Mouse (Mus musculus) liver, embryonic 14.5 days (tissue): ENCODE measurements around the gene Olfr446. TPM values are rescaled to one million over a fixed set of nuclear protein-coding genes. Genes with fewer than 3 reads are reported as not detected.

Experiments used
- ATAC-seq: fragments of 200-750 bp; cut with Nextera tagmentation; 2 replicates; pipeline ENCODE4 v1.8.0; 2017; ENCODE audit warnings: moderate number of reproducible peaks, mild to moderate bottlenecking, moderate library complexity; ENCODE audit not compliant: insufficient read depth
- DNase-seq, 3 experiments: peaks; one replicate each; pipeline ENCODE4 v3.0.0-alpha.2; 2012 to 2013; ENCODE audit warnings: low read depth in 3 of 3, low spot score in 3 of 3
- H3K27ac ChIP-seq: fragments of 300-500 bp; sonication (generic); 2 replicates; pipeline ENCODE4 v1.5.1; 2014; ENCODE audit warnings: moderate library complexity, mild to moderate bottlenecking, control low read depth, inconsistent platforms
- H3K27me3 ChIP-seq: fragments of 300-500 bp; sonication (generic); 2 replicates; pipeline ENCODE4 v1.6.1; 2014; ENCODE audit warnings: mild to moderate bottlenecking, low read length, moderate library complexity; ENCODE audit not compliant: control insufficient read depth, insufficient read depth
- H3K36me3 ChIP-seq: fragments of 300-500 bp; sonication (generic); replicated peaks from 2 replicates; pipeline ENCODE4 v1.6.1; 2014; ENCODE audit warnings: low read depth; ENCODE audit not compliant: control insufficient read depth, insufficient read depth
- H3K4me1 ChIP-seq, 2 experiments: fragments of 200-500 bp in 1 of 2; fragments of 300-500 bp in 1 of 2; sonication (generic) in 1 of 2; replicated peaks; 2 replicates each; pipeline ENCODE4 v1.6.1; 2012 to 2014; ENCODE audit warnings: antibody characterized with exemption in 1 of 2, inconsistent platforms in 1 of 2, low read length in 1 of 2; ENCODE audit not compliant: control insufficient read depth in 2 of 2, insufficient read depth in 2 of 2
- H3K4me2 ChIP-seq: fragments of 300-500 bp; sonication (generic); 2 replicates; pipeline ENCODE4 v1.6.1; 2014; ENCODE audit warnings: low read depth, mild to moderate bottlenecking, control low read depth, moderate library complexity
- H3K4me3 ChIP-seq, 2 experiments: fragments of 200-500 bp in 1 of 2; fragments of 300-500 bp in 1 of 2; sonication (generic) in 1 of 2; 2 replicates each; pipeline ENCODE4 v1.5.1; 2012 to 2014; ENCODE audit warnings: low read depth in 2 of 2, low read length in 2 of 2, mild to moderate bottlenecking in 2 of 2, control low read depth in 1 of 2, inconsistent platforms in 1 of 2, moderate library complexity in 1 of 2; ENCODE audit not compliant: insufficient read depth in 1 of 2
- H3K9ac ChIP-seq: fragments of 300-500 bp; sonication (generic); replicated peaks from 2 replicates; pipeline ENCODE4 v1.6.1; 2014; ENCODE audit warnings: mild to moderate bottlenecking, control low read depth, moderate library complexity
- H3K9me3 ChIP-seq: fragments of 300-500 bp; sonication (generic); 2 replicates; pipeline ENCODE4 v1.6.1; 2016; ENCODE audit warnings: low read length, mixed read lengths; ENCODE audit not compliant: control insufficient read depth
- CTCF ChIP-seq: IDR thresholded peaks from 2 replicates; pipeline ENCODE4 v1.5.1; 2016; ENCODE audit warnings: antibody characterized with exemption, low read depth, control low read depth
- EP300 ChIP-seq: IDR thresholded peaks from 2 replicates; pipeline ENCODE4 v1.6.1; 2016; ENCODE audit warnings: antibody characterized with exemption, low read depth
- WGBS: fragments of 180-500 bp; shearing (Covaris S2); extraction: QIAGEN DNeasy Blood & Tissue Kit; methylation state at CpG from one replicate; pipeline ENCODE4 v1.1.7; 2014; ENCODE audit not compliant: insufficient replicate concordance; 5-methylcytosine and 5-hydroxymethylcytosine counted together
- polyA plus RNA-seq, 2 experiments: library from polyadenylated mRNA; depleted of rRNA in 1 of 2; stranded (reverse) in 1 of 2; unstranded in 1 of 2; fragments of >200 nt; fragmentation: Nextera tagmentation in 1 of 2; extraction: Ambion mirVana in 1 of 2; gene quantifications; 2 replicates each; pipeline versions ENCODE4 v1.2.1 to v1.2.3; 2012 to 2014

Olfr446 gene
- polyA plus RNA-seq (2012; rRNA removed): not detected in 2 replicates
- not detected in 2 replicates for polyA plus RNA-seq (2014; fragmentation: Nextera tagmentation; extraction: Ambion mirVana)

DNA sequence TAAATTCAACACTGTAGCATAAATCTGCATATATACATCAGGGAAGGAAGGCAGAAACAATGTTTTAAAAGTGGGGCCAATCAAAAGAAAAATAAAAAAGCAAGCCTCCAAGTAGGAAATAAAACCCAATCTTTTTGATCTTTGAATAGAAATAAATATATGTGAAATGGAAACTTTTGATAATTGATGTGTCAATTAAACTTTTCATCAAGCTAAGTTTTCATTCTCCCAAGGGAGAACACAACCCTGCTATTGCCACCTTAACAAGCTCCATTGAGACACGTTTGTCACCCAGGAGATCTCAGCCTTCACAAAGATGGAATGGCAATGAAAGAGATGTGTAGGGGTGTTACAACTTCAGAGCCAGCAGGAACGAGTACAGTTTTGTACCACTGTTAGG lies at the start of gene Olfr446:
Gene Olfr446, plus strand, starts transcription at position 301 of the 400 bp plus-strand sequence.
- WGBS: 42% methylated on average over 2 of the region's 2 CpGs
- Histone ChIP-seq H3K4me2 (no peak within 1 kb of the TSS), H3K4me3 (no peak within 1 kb of the TSS), H3K27ac (no peak within 1 kb of the TSS), H3K9me3 (no peaks in the 10 kb centered on the region), H3K4me1 (no peaks in the 10 kb centered on the region), H3K9ac (no peak within 1 kb of the TSS), H3K27me3 (no peaks in the 10 kb centered on the region), H3K36me3 (no peaks in the 10 kb centered on the region)
- TF ChIP-seq EP300 (no peak), CTCF (no peak)
- no peak for DNase-seq
- ATAC-seq: no peak

- no peak overlapping the region for H3K9ac ChIP-seq
- no peaks in the 10 kb centered on the region for H3K9me3 ChIP-seq
- H3K27me3 ChIP-seq: no peaks in the 10 kb centered on the region
- no peak overlapping the region for H3K4me2 ChIP-seq
- ATAC-seq (no peak), DNase-seq (no peak)
- H3K27ac ChIP-seq: no peak overlapping the region
- H3K36me3 ChIP-seq: no peaks in the 10 kb centered on the region
- TF ChIP-seq EP300: no peak
- no peak for TF ChIP-seq CTCF
- no peaks in the 10 kb centered on the region for H3K4me1 ChIP-seq
- no peak overlapping the region for H3K4me3 ChIP-seq
These were observed 44.9 kb upstream of the Olfr446 start for GRCm38 (mm10) chr6:42876323-42876722.

DNA sequence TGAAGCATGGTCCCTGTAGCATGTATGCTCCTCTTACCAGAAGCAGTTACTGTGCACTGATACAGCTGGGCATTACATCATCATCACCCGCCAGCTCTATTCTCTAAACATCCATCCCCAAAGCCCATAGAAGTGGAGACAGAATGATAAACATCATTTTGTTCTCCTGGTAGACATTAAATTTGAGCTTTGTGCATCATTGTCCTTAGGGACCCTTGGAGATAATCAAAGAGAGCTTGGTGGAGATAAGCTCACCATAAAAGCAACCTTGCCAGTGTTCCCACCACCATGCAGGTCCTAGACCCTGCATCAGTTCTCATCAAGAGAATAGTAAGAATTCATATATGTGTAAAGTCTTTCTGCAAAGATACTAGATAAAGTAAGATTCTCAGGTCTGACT lies 31.0 kb upstream of the Olfr446 start, which contains the start of gene Olfr448:
Gene Olfr448, plus strand, starts transcription at position 301 of the 400 bp plus-strand sequence.
- Histone ChIP-seq H3K4me1 (no peaks in the 10 kb centered on the region), H3K4me2 (no peak within 1 kb of the TSS), H3K27me3 (no peaks in the 10 kb centered on the region), H3K36me3 (no peaks in the 10 kb centered on the region), H3K27ac (no peak within 1 kb of the TSS), H3K9ac (no peak within 1 kb of the TSS), H3K4me3 (no peak within 1 kb of the TSS), H3K9me3 (no peaks in the 10 kb centered on the region)
- no peak for DNase-seq
- no peak for ATAC-seq
- 74% methylated on average over 1 of the region's 1 CpGs for WGBS
- TF ChIP-seq EP300: no peak
- no peak for TF ChIP-seq CTCF

- 0% methylated on average over 1 of the region's 1 CpGs for WGBS
- ATAC-seq (no peak), DNase-seq (no peak)
- no peak for TF ChIP-seq CTCF
- no peak for TF ChIP-seq EP300
- H3K27ac ChIP-seq: no peak overlapping the region
- no peak overlapping the region for H3K9ac ChIP-seq
- no peak overlapping the region for H3K4me2 ChIP-seq
- H3K4me3 ChIP-seq: no peak overlapping the region
- no peaks in the 10 kb centered on the region for H3K36me3 ChIP-seq
- no peaks in the 10 kb centered on the region for H3K4me1 ChIP-seq
- H3K27me3 ChIP-seq: no peaks in the 10 kb centered on the region
- no peaks in the 10 kb centered on the region for H3K9me3 ChIP-seq
These were observed 20.8 kb upstream of the Olfr446 start for GRCm38 (mm10) chr6:42900345-42900744.

DNA sequence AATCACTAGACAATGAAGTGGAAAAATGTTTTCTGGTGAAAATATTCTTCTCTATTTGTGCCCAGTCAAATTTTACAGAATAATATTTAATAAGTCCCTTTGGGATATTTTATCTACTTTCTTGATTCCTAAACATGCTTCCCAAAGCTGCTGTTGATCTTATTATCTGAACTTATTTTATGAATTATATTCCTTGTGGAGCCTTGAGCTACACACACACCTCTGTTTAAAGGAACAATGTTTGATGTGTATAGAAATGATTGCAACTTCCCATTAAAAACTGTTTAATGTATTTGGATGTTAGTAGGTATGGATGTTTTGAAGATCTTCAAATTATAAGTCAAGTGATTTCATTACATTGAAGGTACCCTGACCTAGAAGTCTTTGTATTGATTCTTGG lies 12.6 kb upstream of the Olfr446 start, which contains the start of gene Olfr447:
Gene Olfr447, plus strand, starts transcription at position 301 of the 400 bp plus-strand sequence.
- Histone ChIP-seq H3K36me3 (no peaks in the 10 kb centered on the region), H3K4me2 (no peak within 1 kb of the TSS), H3K27ac (no peak within 1 kb of the TSS), H3K9me3 (no peaks in the 10 kb centered on the region), H3K4me1 (no peaks in the 10 kb centered on the region), H3K27me3 (no peaks in the 10 kb centered on the region), H3K9ac (no peak within 1 kb of the TSS), H3K4me3 (no peak within 1 kb of the TSS)
- ATAC-seq (no peak), DNase-seq (no peak)
- no peak for TF ChIP-seq CTCF
- no peak for TF ChIP-seq EP300
